Mouse (Mus musculus): ENCODE results near the gene Lacc1. TPM values are rescaled to one million over a fixed set of nuclear protein-coding genes. Genes with fewer than 3 reads are reported as not detected.

The Lacc1 gene
- polyA plus RNA-seq, 1 experiment from 2014 or later: 2.5 TPM

Other genes with a start within 250 kb of the Lacc1 start
- gene Ccdc122, start 132 bp downstream of the Lacc1 start, polyA plus RNA-seq (2015; fragmentation: Nextera tagmentation; extraction: Ambion mirVana): 0.84 and 1.2 TPM in 2 replicates
- 36.7 and 45.0 TPM in 2 replicates for gene Enox1, start 119.9 kb upstream of the Lacc1 start, polyA plus RNA-seq (2015; fragmentation: Nextera tagmentation; extraction: Ambion mirVana)